Mouse (Mus musculus): Measurements from ENCODE around the gene Gch1. TPM values are rescaled to one million over a fixed set of nuclear protein-coding genes. Genes with fewer than 3 reads are reported as not detected.

Gene Gch1
- 2.1 and 2.6 TPM in 2 replicates for polyA plus RNA-seq (2015; fragmentation: Nextera tagmentation; extraction: Ambion mirVana)

- H3K36me3 ChIP-seq: no peaks in the 10 kb centered on the region
- H3K4me3 ChIP-seq: peak within 1 kb of the TSS; percentile 79
- H3K27ac ChIP-seq (replicated peaks): no peak within 1 kb of the TSS
- H3K4me1 ChIP-seq (replicated peaks): peaks cover 9% of the 10 kb centered on the region
- peak within 1 kb of the TSS; percentile 72 for H3K9ac ChIP-seq
- no peaks in the 10 kb centered on the region for H3K9me3 ChIP-seq
- peak within 1 kb of the TSS; percentile 97 for H3K4me2 ChIP-seq
- under 1% methylated on average over 61 of the region's 68 CpGs for WGBS
- peaks cover 24% of the 10 kb centered on the region for H3K27me3 ChIP-seq
- ATAC-seq (ENCODE audit: low read depth): peak; percentile 94
Measured at GRCm38 (mm10) chr14:47188848-47189634, at the start of gene Gch1. Gene Gch1 (minus strand): TSS chr14:47189413.

- peaks cover 14% of the 10 kb centered on the region; the same call in 1 of the 2 replicates for H3K9me3 ChIP-seq
- H3K27me3 ChIP-seq: no peaks in the 10 kb centered on the region
- 84% methylated on average over 4 of the region's 4 CpGs for WGBS
- H3K4me3 ChIP-seq: no peak overlapping the region
- H3K27ac ChIP-seq (replicated peaks): no peak overlapping the region
- ATAC-seq (ENCODE audit: low read depth): no peak
- no peak overlapping the region for H3K4me2 ChIP-seq
- peaks cover 17% of the 10 kb centered on the region for H3K36me3 ChIP-seq
- no peaks in the 10 kb centered on the region for H3K4me1 ChIP-seq (replicated peaks)
- H3K9ac ChIP-seq: no peak overlapping the region
Measured at GRCm38 (mm10) chr14:47237286-47237685, 48.1 kb upstream of the Gch1 start.

GRCm38 (mm10) chr14:47236491-47236890 is 47.3 kb upstream of the Gch1 start:
- 90% methylated on average over 7 of the region's 7 CpGs for WGBS
- H3K36me3 ChIP-seq: peaks cover 11% of the 10 kb centered on the region
- no peak overlapping the region for H3K27ac ChIP-seq (replicated peaks)
- no peak overlapping the region for H3K4me3 ChIP-seq
- H3K27me3 ChIP-seq: no peaks in the 10 kb centered on the region
- H3K9me3 ChIP-seq: peaks cover 14% of the 10 kb centered on the region; the same call in 1 of the 2 replicates
- H3K9ac ChIP-seq: no peak overlapping the region
- ATAC-seq (ENCODE audit: low read depth): no peak
- no peaks in the 10 kb centered on the region for H3K4me1 ChIP-seq (replicated peaks)
- H3K4me2 ChIP-seq: no peak overlapping the region

GRCm38 (mm10) chr14:47234526-47235250 is 45.5 kb upstream of the Gch1 start:
- H3K4me2 ChIP-seq: no peak overlapping the region
- WGBS: 76% methylated on average over 5 of the region's 5 CpGs
- H3K27me3 ChIP-seq: no peaks in the 10 kb centered on the region
- no peak overlapping the region for H3K27ac ChIP-seq (replicated peaks)
- H3K36me3 ChIP-seq: no peaks in the 10 kb centered on the region
- H3K9ac ChIP-seq: no peak overlapping the region
- H3K4me3 ChIP-seq: no peak overlapping the region
- peaks cover 14% of the 10 kb centered on the region; the same call in 1 of the 2 replicates for H3K9me3 ChIP-seq
- ATAC-seq (ENCODE audit: low read depth): no peak
- H3K4me1 ChIP-seq (replicated peaks): no peaks in the 10 kb centered on the region

GRCm38 (mm10) chr14:47234032-47234431 is 44.8 kb upstream of the Gch1 start:
- no peak overlapping the region for H3K9ac ChIP-seq
- 93% methylated on average over 3 of the region's 3 CpGs for WGBS
- H3K9me3 ChIP-seq: peaks cover 14% of the 10 kb centered on the region; the same call in 1 of the 2 replicates
- H3K4me3 ChIP-seq: no peak overlapping the region
- H3K4me1 ChIP-seq (replicated peaks): no peaks in the 10 kb centered on the region
- no peaks in the 10 kb centered on the region for H3K36me3 ChIP-seq
- no peaks in the 10 kb centered on the region for H3K27me3 ChIP-seq
- H3K27ac ChIP-seq (replicated peaks): no peak overlapping the region
- no peak for ATAC-seq (ENCODE audit: low read depth)
- no peak overlapping the region for H3K4me2 ChIP-seq

GRCm38 (mm10) chr14:47233602-47234001 is 44.4 kb upstream of the Gch1 start:
- Histone ChIP-seq H3K27me3 (no peaks in the 10 kb centered on the region), H3K27ac (replicated peaks) (no peak overlapping the region), H3K4me1 (replicated peaks) (no peaks in the 10 kb centered on the region), H3K9me3 (peaks cover 14% of the 10 kb centered on the region; the same call in 1 of the 2 replicates), H3K4me2 (no peak overlapping the region), H3K9ac (no peak overlapping the region), H3K4me3 (no peak overlapping the region), H3K36me3 (no peaks in the 10 kb centered on the region)
- no peak for ATAC-seq (ENCODE audit: low read depth)
- WGBS: 80% methylated on average over 2 of the region's 2 CpGs

- WGBS: 83% methylated on average over 11 of the region's 11 CpGs
- Histone ChIP-seq H3K4me1 (replicated peaks) (no peaks in the 10 kb centered on the region), H3K4me2 (no peak overlapping the region), H3K36me3 (no peaks in the 10 kb centered on the region), H3K27ac (replicated peaks) (no peak overlapping the region), H3K4me3 (no peak overlapping the region), H3K27me3 (no peaks in the 10 kb centered on the region), H3K9ac (no peak overlapping the region), H3K9me3 (no peaks in the 10 kb centered on the region)
- no peak for ATAC-seq (ENCODE audit: low read depth)
Measured at GRCm38 (mm10) chr14:47229796-47230376, 40.7 kb upstream of the Gch1 start.

- H3K36me3 ChIP-seq: no peaks in the 10 kb centered on the region
- no peak overlapping the region for H3K4me3 ChIP-seq
- ATAC-seq (ENCODE audit: low read depth): no peak
- WGBS: 93% methylated on average over 8 of the region's 8 CpGs
- no peaks in the 10 kb centered on the region for H3K4me1 ChIP-seq (replicated peaks)
- no peak overlapping the region for H3K9ac ChIP-seq
- no peaks in the 10 kb centered on the region for H3K27me3 ChIP-seq
- H3K27ac ChIP-seq (replicated peaks): no peak overlapping the region
- H3K9me3 ChIP-seq: no peaks in the 10 kb centered on the region
- no peak overlapping the region for H3K4me2 ChIP-seq
Measured at GRCm38 (mm10) chr14:47225931-47226330, 36.7 kb upstream of the Gch1 start.

GRCm38 (mm10) chr14:47224476-47225325 is 35.5 kb upstream of the Gch1 start:
- H3K27me3 ChIP-seq: no peaks in the 10 kb centered on the region
- 84% methylated on average over 10 of the region's 10 CpGs for WGBS
- no peaks in the 10 kb centered on the region for H3K36me3 ChIP-seq
- H3K4me1 ChIP-seq (replicated peaks): no peaks in the 10 kb centered on the region
- no peak for ATAC-seq (ENCODE audit: low read depth)
- no peaks in the 10 kb centered on the region for H3K9me3 ChIP-seq
- no peak overlapping the region for H3K4me2 ChIP-seq
- no peak overlapping the region for H3K27ac ChIP-seq (replicated peaks)
- H3K9ac ChIP-seq: no peak overlapping the region
- H3K4me3 ChIP-seq: no peak overlapping the region

GRCm38 (mm10) chr14:47222631-47223450 is 33.6 kb upstream of the Gch1 start:
- H3K27ac ChIP-seq (replicated peaks): no peak overlapping the region
- no peaks in the 10 kb centered on the region for H3K27me3 ChIP-seq
- H3K4me2 ChIP-seq: no peak overlapping the region
- no peaks in the 10 kb centered on the region for H3K4me1 ChIP-seq (replicated peaks)
- no peak overlapping the region for H3K4me3 ChIP-seq
- WGBS: 77% methylated on average over 11 of the region's 11 CpGs
- no peak overlapping the region for H3K9ac ChIP-seq
- no peaks in the 10 kb centered on the region for H3K36me3 ChIP-seq
- ATAC-seq (ENCODE audit: low read depth): no peak
- no peaks in the 10 kb centered on the region for H3K9me3 ChIP-seq

GRCm38 (mm10) chr14:47221567-47221966 is 32.4 kb upstream of the Gch1 start:
- H3K27ac ChIP-seq (replicated peaks): no peak overlapping the region
- no peaks in the 10 kb centered on the region for H3K4me1 ChIP-seq (replicated peaks)
- H3K9ac ChIP-seq: no peak overlapping the region
- no peaks in the 10 kb centered on the region for H3K36me3 ChIP-seq
- 85% methylated on average over 11 of the region's 11 CpGs for WGBS
- no peak for ATAC-seq (ENCODE audit: low read depth)
- H3K4me2 ChIP-seq: no peak overlapping the region
- no peaks in the 10 kb centered on the region for H3K9me3 ChIP-seq
- no peaks in the 10 kb centered on the region for H3K27me3 ChIP-seq
- no peak overlapping the region for H3K4me3 ChIP-seq
